Mouse (Mus musculus) embryonic facial prominence, embryonic 15.5 days (tissue): Measurements from ENCODE around the gene 2210011C24Rik. TPM values are rescaled to one million over a fixed set of nuclear protein-coding genes. Genes with fewer than 3 reads are reported as not detected.
"Not testable (repeated sequence)": the region's sequence is repeated elsewhere in the genome, so short reads cannot be mapped to it uniquely, and the experiment has no call there.

ENCODE experiments used
- ATAC-seq: fragments of 200-750 bp; cut with Nextera tagmentation; 2 replicates; pipeline ENCODE4 v1.8.0; 2017; ENCODE audit warnings: low read depth, moderate TSS enrichment; ENCODE audit not compliant: insufficient number of reproducible peaks, low FRiP score, low TSS enrichment
- H3K27ac ChIP-seq: fragments of 300-500 bp; sonication (generic); replicated peaks from 2 replicates; pipeline ENCODE4 v1.5.1; 2015; ENCODE audit warnings: mild to moderate bottlenecking, inconsistent platforms
- H3K27me3 ChIP-seq: fragments of 300-500 bp; sonication (generic); 2 replicates; pipeline ENCODE4 v1.6.1; 2015; ENCODE audit warnings: inconsistent platforms
- H3K36me3 ChIP-seq: fragments of 300-500 bp; sonication (generic); 2 replicates; pipeline ENCODE4 v1.6.1; 2015; ENCODE audit warnings: mild to moderate bottlenecking, inconsistent platforms
- H3K4me1 ChIP-seq: fragments of 300-500 bp; sonication (generic); 2 replicates; pipeline ENCODE4 v1.6.1; 2015; ENCODE audit warnings: inconsistent platforms
- H3K4me2 ChIP-seq: fragments of 300-500 bp; sonication (generic); replicated peaks from 2 replicates; pipeline ENCODE4 v1.6.1; 2015; ENCODE audit warnings: mild to moderate bottlenecking, inconsistent platforms
- H3K4me3 ChIP-seq: fragments of 300-500 bp; sonication (generic); replicated peaks from 2 replicates; pipeline ENCODE4 v1.5.1; 2015; ENCODE audit warnings: mild to moderate bottlenecking, inconsistent platforms
- H3K9ac ChIP-seq: fragments of 300-500 bp; sonication (generic); 2 replicates; pipeline ENCODE4 v1.6.1; 2015; ENCODE audit warnings: inconsistent platforms
- H3K9me3 ChIP-seq: fragments of 300-500 bp; sonication (generic); replicated peaks from 2 replicates; pipeline ENCODE4 v1.6.1; 2016; ENCODE audit warnings: inconsistent platforms
- WGBS: fragments of 180-500 bp; shearing (Covaris S2); methylation state at CpG from one replicate; pipeline ENCODE4 v1.1.7; 2015; 5-methylcytosine and 5-hydroxymethylcytosine counted together
- polyA plus RNA-seq: library from polyadenylated mRNA; unstranded; fragments of >200 nt; fragmentation: Nextera tagmentation; extraction: Ambion mirVana; gene quantifications from 2 replicates; pipeline ENCODE4 v1.2.1, GENCODE M21; 2015

The 2210011C24Rik gene
- polyA plus RNA-seq, 1 experiment from 2014 or later, result 0.88 TPM

- no peak within 1 kb of the TSS for H3K27ac ChIP-seq
- peak; percentile 63; the same call in 1 of the 2 replicates for ATAC-seq
- no peak within 1 kb of the TSS for H3K4me3 ChIP-seq
- peaks cover 17% of the 10 kb centered on the region; the same call in 1 of the 2 replicates for H3K27me3 ChIP-seq
- peak within 1 kb of the TSS; percentile 32 for H3K4me2 ChIP-seq
- H3K4me1 ChIP-seq, result peaks cover 12% of the 10 kb centered on the region; the same call in 1 of the 2 replicates
- H3K36me3 ChIP-seq, result no peaks in the 10 kb centered on the region
- WGBS, result 13% methylated on average over 17 of the region's 18 CpGs
- H3K9me3 ChIP-seq, result no peaks in the 10 kb centered on the region
- H3K9ac ChIP-seq, result no peak within 1 kb of the TSS
Observed at GRCm38 (mm10) chr8:84021096-84021495, 9.1 kb upstream of the 2210011C24Rik start, which contains the start of gene Palm3. Gene Palm3, plus strand, starts transcription at chr8:84021471.

DNA sequence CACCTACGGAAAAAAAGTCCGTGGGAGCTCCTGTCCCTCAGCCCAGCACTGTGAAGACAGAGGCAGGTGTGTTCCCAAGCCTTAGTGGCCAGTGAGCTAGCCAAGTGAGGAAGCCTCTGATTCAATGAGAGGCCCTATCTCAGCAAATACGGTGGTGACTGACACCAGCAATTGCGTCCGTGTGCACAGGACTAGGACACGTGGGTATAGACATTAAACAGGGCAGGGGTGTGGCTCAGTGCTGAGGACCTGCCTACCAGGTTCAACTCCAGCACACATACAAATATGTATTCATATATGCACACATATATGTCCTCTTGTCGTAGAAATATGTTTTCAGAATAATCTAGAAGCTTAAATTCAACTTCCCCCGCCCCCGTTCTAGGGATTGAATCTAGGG, 7.8 kb upstream of the 2210011C24Rik start:
- no peak overlapping the region for H3K27ac ChIP-seq
- WGBS, result 77% methylated on average over 9 of the region's 9 CpGs
- peaks cover 7% of the 10 kb centered on the region; the same call in 1 of the 2 replicates for H3K4me1 ChIP-seq
- no peaks in the 10 kb centered on the region for H3K36me3 ChIP-seq
- H3K27me3 ChIP-seq, result peaks cover 15% of the 10 kb centered on the region; the same call in 1 of the 2 replicates
- no peak for ATAC-seq
- H3K4me3 ChIP-seq, result no peak overlapping the region
- H3K9me3 ChIP-seq, result no peaks in the 10 kb centered on the region
- no peak overlapping the region for H3K9ac ChIP-seq
- H3K4me2 ChIP-seq, result no peak overlapping the region

DNA sequence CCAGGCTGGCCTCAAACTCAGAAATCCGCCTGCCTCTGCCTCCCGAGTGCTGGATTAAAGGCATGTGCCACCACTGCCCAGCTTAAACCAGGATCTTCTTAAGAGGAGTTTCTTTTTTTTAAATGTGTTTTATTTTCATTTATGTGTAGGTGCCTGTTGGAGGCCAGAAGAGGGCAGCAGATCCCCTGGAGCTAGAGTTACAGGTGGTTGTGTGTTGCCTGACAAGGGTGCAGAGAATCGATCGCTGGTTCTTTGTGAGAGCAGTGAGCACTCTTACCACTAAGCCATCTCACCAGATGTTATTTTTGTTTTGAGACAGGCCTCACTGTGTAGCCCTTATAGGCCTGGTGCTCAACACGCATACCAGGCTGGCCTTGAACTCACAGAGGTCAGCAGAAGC, 3.9 kb upstream of the 2210011C24Rik start:
- 92% methylated on average over 5 of the region's 5 CpGs for WGBS
- peaks cover 37% of the 10 kb centered on the region for H3K27me3 ChIP-seq
- no peaks in the 10 kb centered on the region for H3K9me3 ChIP-seq
- H3K9ac ChIP-seq, result no peak overlapping the region
- no peaks in the 10 kb centered on the region for H3K36me3 ChIP-seq
- no peak overlapping the region for H3K4me3 ChIP-seq
- no peak for ATAC-seq
- H3K4me1 ChIP-seq, result peaks cover 20% of the 10 kb centered on the region
- no peak overlapping the region for H3K4me2 ChIP-seq
- H3K27ac ChIP-seq, result no peak overlapping the region

DNA sequence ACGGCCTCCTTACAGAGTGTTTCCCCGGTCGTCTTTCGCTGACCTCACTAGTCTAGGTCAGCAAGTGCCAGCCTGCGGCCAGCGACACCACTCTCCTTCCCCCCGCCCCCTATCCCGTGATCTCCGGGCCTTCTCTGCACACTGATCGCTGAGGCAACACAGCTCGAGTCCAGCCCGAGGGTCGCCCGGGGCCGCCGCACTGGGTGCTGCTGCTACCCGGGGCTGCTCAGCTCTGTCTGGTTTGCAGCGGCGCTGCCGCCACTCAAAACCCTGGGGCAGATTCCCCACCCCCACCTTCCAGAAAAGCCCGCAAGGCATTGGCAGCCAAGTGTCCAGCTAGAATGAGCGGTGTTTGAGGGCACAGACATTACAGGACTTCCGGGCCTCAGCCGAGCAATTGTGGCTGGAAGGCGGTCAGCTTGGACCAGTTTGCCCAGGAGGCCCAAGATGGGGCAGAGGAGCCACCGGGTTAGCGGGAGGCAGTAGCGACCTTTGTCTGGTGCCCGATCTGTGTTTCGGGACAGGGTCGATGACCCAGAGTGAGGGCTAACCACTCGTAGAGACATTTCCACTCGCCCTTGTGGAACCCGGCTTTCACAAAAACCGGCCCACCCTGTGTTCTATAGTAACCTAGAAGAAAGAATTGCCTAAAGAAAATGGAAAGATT, 661 bp upstream of the 2210011C24Rik start:
- Histone ChIP-seq H3K4me1 (peaks cover 32% of the 10 kb centered on the region), H3K4me2 (peak overlapping the region; percentile 99), H3K36me3 (no peaks in the 10 kb centered on the region), H3K9ac (no peak overlapping the region), H3K27ac (no peak overlapping the region), H3K27me3 (peaks cover 41% of the 10 kb centered on the region), H3K9me3 (no peaks in the 10 kb centered on the region), H3K4me3 (peak overlapping the region; percentile 54)
- WGBS, result 7% methylated on average over 35 of the region's 35 CpGs
- ATAC-seq, result no peak

GRCm38 (mm10) chr8:84010625-84011611, 1.1 kb downstream of the 2210011C24Rik start:
- Histone ChIP-seq H3K36me3 (no peaks in the 10 kb centered on the region), H3K4me3 (peak overlapping the region; percentile 54), H3K4me1 (peaks cover 32% of the 10 kb centered on the region), H3K27ac (no peak overlapping the region), H3K27me3 (peaks cover 41% of the 10 kb centered on the region), H3K9me3 (no peaks in the 10 kb centered on the region), H3K9ac (peak overlapping the region; percentile 35), H3K4me2 (peak overlapping the region; percentile 99)
- under 1% methylated on average over 75 of the region's 83 CpGs for WGBS
- ATAC-seq, result peak; percentile 48

DNA sequence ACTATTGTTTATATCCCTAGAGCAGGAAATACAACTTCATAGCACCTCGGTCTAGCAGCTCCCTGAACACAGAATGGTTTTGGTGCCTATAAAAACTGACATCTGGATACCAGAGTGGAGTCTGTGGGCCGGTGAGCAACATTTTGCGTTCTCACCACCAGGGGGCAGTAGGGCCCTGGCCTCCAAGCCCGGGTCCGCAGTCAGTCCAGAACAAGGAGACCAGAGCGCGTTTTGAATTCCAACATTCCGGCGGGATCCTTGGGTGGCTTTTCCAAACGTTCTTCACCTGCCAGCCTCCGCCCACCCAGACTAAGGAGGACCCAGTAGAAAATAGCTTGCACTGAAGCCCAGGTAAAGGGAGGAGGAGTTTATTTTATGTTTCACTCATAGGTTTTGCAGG, 2.1 kb downstream of the 2210011C24Rik start:
- H3K4me3 ChIP-seq, result no peak overlapping the region
- H3K9me3 ChIP-seq, result no peaks in the 10 kb centered on the region
- no peak overlapping the region for H3K4me2 ChIP-seq
- no peak overlapping the region for H3K27ac ChIP-seq
- H3K4me1 ChIP-seq, result peaks cover 36% of the 10 kb centered on the region
- H3K27me3 ChIP-seq, result peaks cover 41% of the 10 kb centered on the region
- no peaks in the 10 kb centered on the region for H3K36me3 ChIP-seq
- no peak overlapping the region for H3K9ac ChIP-seq
- ATAC-seq, result 0 out of 2 replicates have a peak, but pooled peaks have one; percentile 16
- WGBS, result under 1% methylated on average over 11 of the region's 11 CpGs

DNA sequence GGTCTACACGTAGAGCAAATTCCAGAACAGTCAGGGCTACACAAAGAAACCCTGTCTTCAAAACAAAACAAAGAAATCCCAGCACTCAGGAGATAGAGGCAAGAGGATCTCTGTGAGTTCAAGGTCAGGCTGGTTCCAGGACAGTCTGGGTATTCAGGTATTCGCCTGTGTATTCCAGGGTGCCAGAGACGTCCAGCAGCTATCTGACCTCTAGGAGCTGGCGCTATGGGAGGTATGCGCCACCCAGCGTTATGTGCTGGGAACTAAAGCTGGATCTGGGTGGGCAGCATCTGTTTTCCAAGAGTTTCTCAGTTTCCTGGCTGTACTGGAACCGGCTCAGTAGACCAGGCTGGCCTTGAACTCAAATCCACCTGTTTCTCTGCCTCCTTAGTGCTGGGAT, 3.6 kb downstream of the 2210011C24Rik start:
- no peak overlapping the region for H3K27ac ChIP-seq
- ATAC-seq, result no peak
- no peak overlapping the region for H3K9ac ChIP-seq
- H3K4me2 ChIP-seq, result no peak overlapping the region
- 28% methylated on average over 7 of the region's 7 CpGs for WGBS
- H3K4me3 ChIP-seq, result no peak overlapping the region
- no peaks in the 10 kb centered on the region for H3K36me3 ChIP-seq
- peaks cover 47% of the 10 kb centered on the region for H3K4me1 ChIP-seq
- peaks cover 35% of the 10 kb centered on the region for H3K27me3 ChIP-seq
- no peaks in the 10 kb centered on the region for H3K9me3 ChIP-seq

DNA sequence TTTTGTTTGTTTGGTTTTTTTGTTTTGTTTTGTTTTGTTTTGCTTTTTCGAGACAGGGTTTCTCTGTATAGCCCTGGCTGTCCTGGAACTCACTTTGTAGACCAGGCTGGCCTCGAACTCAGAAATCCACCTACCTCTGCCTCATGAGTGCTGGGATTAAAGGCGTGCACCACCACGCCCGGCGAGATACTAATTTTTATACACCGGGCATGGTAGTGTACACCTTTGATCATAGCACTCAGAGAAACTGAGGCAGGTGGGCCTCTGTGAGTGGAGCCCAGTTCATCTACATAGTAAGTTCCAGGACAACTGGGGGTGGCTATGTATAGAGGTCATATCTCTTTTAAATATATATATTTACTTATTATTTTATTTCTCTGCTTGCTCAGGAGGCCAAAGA, 6.5 kb downstream of the 2210011C24Rik start:
- not testable (repeated sequence) for H3K4me3 ChIP-seq, H3K27me3 ChIP-seq, H3K4me2 ChIP-seq, H3K9me3 ChIP-seq, ATAC-seq, H3K9ac ChIP-seq
- 91% methylated on average over 7 of the region's 7 CpGs for WGBS
- peaks cover 11% of the 10 kb centered on the region; the same call in 1 of the 2 replicates for H3K36me3 ChIP-seq
- H3K27ac ChIP-seq, result peak overlapping the region; percentile 90; the same call in 1 of the 2 replicates
- peaks cover 39% of the 10 kb centered on the region for H3K4me1 ChIP-seq

DNA sequence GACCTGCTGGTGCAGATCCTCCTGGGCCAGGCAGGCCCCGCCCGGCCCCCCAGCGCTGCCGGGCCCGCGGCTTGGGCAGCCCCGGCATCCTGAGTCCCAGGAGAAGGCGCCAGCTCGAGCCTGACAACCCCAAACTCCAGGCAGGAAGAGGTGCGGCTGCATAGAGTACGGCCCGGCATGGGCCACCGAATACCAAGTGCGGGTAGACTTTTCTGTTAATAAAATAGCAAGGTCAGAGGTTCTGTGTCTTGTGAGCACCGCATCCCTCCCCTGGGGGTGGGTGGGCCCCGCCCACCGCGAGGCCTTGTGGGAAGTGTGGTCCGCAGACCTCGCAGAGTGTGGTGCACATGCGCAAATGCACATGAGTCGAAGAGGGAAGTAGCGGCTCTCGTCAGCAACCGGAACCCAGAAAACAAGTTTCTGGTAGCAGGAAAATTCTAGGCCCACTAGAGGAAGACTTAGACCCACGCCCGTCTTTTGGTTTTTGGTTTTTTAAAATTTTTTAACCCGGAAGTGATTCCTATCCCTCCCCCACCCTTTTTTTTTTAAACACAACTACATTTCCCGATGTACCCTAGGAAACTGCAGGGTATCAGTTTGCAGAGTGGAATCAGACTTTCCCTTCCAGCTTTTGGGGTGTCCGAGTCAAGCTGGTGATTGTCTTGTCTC, 7.3 kb downstream of the 2210011C24Rik start:
- peak; percentile 81 for ATAC-seq

DNA sequence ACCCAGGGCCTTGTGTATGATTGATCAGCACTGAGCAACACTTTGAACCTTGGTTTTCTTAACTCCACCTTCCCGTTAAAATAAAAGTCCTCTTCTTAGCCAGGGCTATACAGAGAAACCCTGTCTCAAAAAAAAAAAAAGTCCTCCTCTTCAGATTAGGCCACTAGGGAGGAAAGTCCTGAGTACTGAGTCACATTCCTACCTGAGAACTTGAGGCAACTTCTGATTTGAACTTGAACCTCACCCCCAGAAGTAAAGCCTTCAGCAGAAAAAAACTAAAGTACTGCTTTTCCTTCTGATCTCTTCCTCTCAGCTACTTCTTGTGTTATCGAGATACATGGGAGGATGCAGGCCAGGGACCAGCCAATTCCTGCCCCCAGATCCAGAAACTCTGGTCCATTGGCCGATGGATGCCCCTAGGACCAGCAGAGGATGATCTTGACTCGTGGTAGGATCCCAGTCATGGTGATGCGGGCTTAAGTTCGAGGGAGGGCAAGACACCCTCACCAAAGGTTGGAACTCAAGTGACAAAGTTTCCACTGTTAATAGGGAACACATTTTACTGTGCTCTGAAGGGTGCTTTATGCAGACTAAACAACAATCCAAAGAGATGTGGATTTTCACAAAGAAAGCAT, 8.2 kb downstream of the 2210011C24Rik start:
- peak overlapping the region; percentile 90 for H3K27ac ChIP-seq

More for the DNA sequence above, 7.3 kb downstream of the 2210011C24Rik start:
- Histone ChIP-seq H3K9me3 (no peaks in the 10 kb centered on the region), H3K27me3 (no peaks in the 10 kb centered on the region), H3K4me3 (peak overlapping the region; percentile 65), H3K4me2 (peak overlapping the region; percentile 93), H3K9ac (peak overlapping the region; percentile 65), H3K27ac (peak overlapping the region; percentile 90), H3K4me1 (peaks cover 33% of the 10 kb centered on the region), H3K36me3 (peaks cover 15% of the 10 kb centered on the region)
- WGBS, result under 1% methylated on average over 30 of the region's 30 CpGs

More for the DNA sequence above, 8.2 kb downstream of the 2210011C24Rik start:
- Histone ChIP-seq H3K36me3 (peaks cover 20% of the 10 kb centered on the region), H3K9ac (peak overlapping the region; percentile 65; the same call in 1 of the 2 replicates), H3K4me3 (peak overlapping the region; percentile 65), H3K27me3 (no peaks in the 10 kb centered on the region), H3K4me2 (peak overlapping the region; percentile 93), H3K9me3 (no peaks in the 10 kb centered on the region), H3K4me1 (peaks cover 41% of the 10 kb centered on the region)
- no peak for ATAC-seq
- WGBS, result 64% methylated on average over 6 of the region's 6 CpGs
